Mouse (Mus musculus): ENCODE data around the gene Dctn3. TPM values are rescaled to one million over a fixed set of nuclear protein-coding genes. Genes with fewer than 3 reads are reported as not detected.

Gene Dctn3
- total and polyA plus RNA-seq, 3 experiments, result 57.7 to 64.6 TPM; not detected in 1

- Histone ChIP-seq H3K36me3 (ENCODE audit: control insufficient read depth in 1 of 2, insufficient read depth in 2 of 2, low read length in 2 of 2) (peaks cover 0 to 27% of the 10 kb centered on the region in 2 experiments; a peak in 2 of 4 replicates), H3K27me3 (ENCODE audit: control insufficient read depth in 1 of 2, insufficient read depth in 2 of 2, low read length in 2 of 2) (no peaks in the 10 kb centered on the region), H3K9me3 (replicated peaks; ENCODE audit: insufficient read depth, low read length) (no peaks in the 10 kb centered on the region), H3K9ac (ENCODE audit: control insufficient read depth, low read depth, low read length, poor library complexity, severe bottlenecking) (no peak overlapping the region), H3K79me2 (ENCODE audit: control insufficient read depth, insufficient read depth, low read length, poor library complexity) (peaks cover 15% of the 10 kb centered on the region), H3K4me1 (ENCODE audit: control insufficient read depth in 1 of 2, insufficient read depth in 2 of 2, low read length in 2 of 2) (peaks cover 2 to 29% of the 10 kb centered on the region in 2 experiments), H3K4me3 (ENCODE audit: control insufficient read depth in 1 of 2, insufficient read depth in 1 of 2, low read depth in 2 of 2, low read length in 2 of 2) (no peak overlapping the region), H3K27ac (ENCODE audit: control insufficient read depth, low read depth, low read length) (no peak overlapping the region)
- no peak for TF ChIP-seq SIN3A (IDR thresholded peaks at IDR 0.05; ENCODE audit: low read length)
- TF ChIP-seq EP300 (IDR thresholded peaks at IDR 0.05; ENCODE audit: low read depth in 1 of 2, low read length in 2 of 2), result no peak
- no peak for TF ChIP-seq CTCF (IDR thresholded peaks at IDR 0.05 in 2 of 3, conservative IDR thresholded peaks at IDR 0.05 in 1 of 3; ENCODE audit: control insufficient read depth in 1 of 3, insufficient read depth in 1 of 3, low read depth in 2 of 3, low read length in 3 of 3, poor library complexity in 1 of 3, severe bottlenecking in 1 of 3)
- no peak for TF ChIP-seq HCFC1 (IDR thresholded peaks at IDR 0.05; ENCODE audit: low read depth, low read length)
- TF ChIP-seq MAX (IDR thresholded peaks at IDR 0.05; ENCODE audit: low read length), result no peak
- TF ChIP-seq ZMIZ1 (IDR thresholded peaks at IDR 0.05; ENCODE audit: low read depth, low read length), result no peak
- DNase-seq (ENCODE audit: low read depth, low spot score), result no peak
These were observed 16.3 kb upstream of the Dctn3 start for GRCm38 (mm10) chr4:41739260-41739659.

- peaks cover 15% of the 10 kb centered on the region for H3K79me2 ChIP-seq (ENCODE audit: control insufficient read depth, insufficient read depth, low read length, poor library complexity)
- peak overlapping the region; percentile 83 for H3K27ac ChIP-seq (ENCODE audit: control insufficient read depth, low read depth, low read length)
- peaks cover 2 to 29% of the 10 kb centered on the region in 2 experiments for H3K4me1 ChIP-seq (ENCODE audit: control insufficient read depth in 1 of 2, insufficient read depth in 2 of 2, low read length in 2 of 2)
- H3K27me3 ChIP-seq (ENCODE audit: control insufficient read depth in 1 of 2, insufficient read depth in 2 of 2, low read length in 2 of 2), result no peaks in the 10 kb centered on the region
- TF ChIP-seq USF1 (IDR thresholded peaks at IDR 0.05; ENCODE audit: low read depth, low read length) (no peak), CTCF (IDR thresholded peaks at IDR 0.05 in 2 of 3, conservative IDR thresholded peaks at IDR 0.05 in 1 of 3; ENCODE audit: control insufficient read depth in 1 of 3, insufficient read depth in 1 of 3, low read depth in 2 of 3, low read length in 3 of 3, poor library complexity in 1 of 3, severe bottlenecking in 1 of 3) (no peak), E2F4 (IDR thresholded peaks at IDR 0.05; ENCODE audit: borderline replicate concordance, low read depth, low read length) (no peak), RCOR1 (IDR thresholded peaks at IDR 0.05; ENCODE audit: low read depth, low read length) (no peak), NRF1 (IDR thresholded peaks at IDR 0.05; ENCODE audit: insufficient read depth, low read depth, low read length, poor library complexity, severe bottlenecking) (no peak), CHD2 (IDR thresholded peaks at IDR 0.05; ENCODE audit: low read length) (no peak), MAX (IDR thresholded peaks at IDR 0.05; ENCODE audit: low read length) (no peak), EP300 (IDR thresholded peaks at IDR 0.05; ENCODE audit: low read depth in 1 of 2, low read length in 2 of 2) (no peak), MYC (IDR thresholded peaks at IDR 0.05; ENCODE audit: low read depth, low read length) (no peak), TBP (IDR thresholded peaks at IDR 0.05; ENCODE audit: low read depth, low read length) (no peak), GABPA (IDR thresholded peaks at IDR 0.05; ENCODE audit: low read depth, low read length) (no peak), ZNF384 (IDR thresholded peaks at IDR 0.05; ENCODE audit: low read depth, low read length) (no peak), ZC3H11A (IDR thresholded peaks at IDR 0.05; ENCODE audit: low read depth, low read length) (no peak), NELFE (IDR thresholded peaks at IDR 0.05; ENCODE audit: low read depth, low read length) (no peak), GATA1 (IDR thresholded peaks at IDR 0.05; ENCODE audit: low read depth, low read length) (no peak), USF2 (IDR thresholded peaks at IDR 0.05; ENCODE audit: borderline replicate concordance in 1 of 2, insufficient read depth in 1 of 2, low read depth in 1 of 2, low read length in 2 of 2) (no peak), ZMIZ1 (IDR thresholded peaks at IDR 0.05; ENCODE audit: low read depth, low read length) (no peak)
- H3K36me3 ChIP-seq (ENCODE audit: control insufficient read depth in 1 of 2, insufficient read depth in 2 of 2, low read length in 2 of 2), result peaks cover 0 to 27% of the 10 kb centered on the region in 2 experiments; a peak in 2 of 4 replicates
- 0 out of 4 replicates have a peak overlapping the region, but pooled peaks of 1 of the 2 experiments have one; percentile 20 for H3K4me3 ChIP-seq (ENCODE audit: control insufficient read depth in 1 of 2, insufficient read depth in 1 of 2, low read depth in 2 of 2, low read length in 2 of 2)
- no peak for DNase-seq (ENCODE audit: low read depth, low spot score)
- no peaks in the 10 kb centered on the region for H3K9me3 ChIP-seq (replicated peaks; ENCODE audit: insufficient read depth, low read length)
- peak overlapping the region; percentile 40 for H3K9ac ChIP-seq (ENCODE audit: control insufficient read depth, low read depth, low read length, poor library complexity, severe bottlenecking)
These were observed 15.3 kb upstream of the Dctn3 start for GRCm38 (mm10) chr4:41738256-41738603.
